Mouse (Mus musculus): ENCODE measurements around the gene Tmod3. TPM values are rescaled to one million over a fixed set of nuclear protein-coding genes. Genes with fewer than 3 reads are reported as not detected.

The Tmod3 gene
- polyA plus RNA-seq, 1 experiment = 59.0 TPM

DNA sequence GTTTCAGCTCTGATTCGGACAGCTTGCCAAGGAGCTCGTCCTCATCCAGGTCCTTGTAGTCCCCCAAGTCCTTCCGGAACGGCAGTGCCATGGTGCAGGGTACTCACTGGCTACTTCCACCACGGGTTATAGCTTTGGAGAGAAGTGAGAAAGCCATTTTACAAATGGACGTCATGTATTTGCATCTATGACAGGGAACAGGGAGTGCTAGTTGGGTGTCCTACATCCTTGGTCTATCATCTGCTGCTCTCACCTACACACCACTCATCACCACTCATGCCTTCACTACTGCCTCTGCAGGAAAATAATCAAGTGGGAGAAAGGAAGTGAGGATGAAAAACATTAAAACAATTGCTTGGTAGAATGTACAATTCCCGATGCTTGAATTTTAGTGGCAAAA lies 27.0 kb downstream of the Tmod3 start:
- no peak overlapping the region for H3K27ac ChIP-seq (ENCODE audit: insufficient read depth, low read length)
- no peak overlapping the region for H3K4me3 ChIP-seq (ENCODE audit: insufficient read depth, low read length)
- H3K4me1 ChIP-seq (ENCODE audit: control insufficient read depth, insufficient read depth, low read length) = no peaks in the 10 kb centered on the region
- TF ChIP-seq POLR2A (IDR thresholded peaks at IDR 0.05; ENCODE audit: extremely low read depth, insufficient read depth, low read length) (no peak), CTCF (IDR thresholded peaks at IDR 0.05; ENCODE audit: extremely low read depth, insufficient read depth, low read length) (no peak)

DNA sequence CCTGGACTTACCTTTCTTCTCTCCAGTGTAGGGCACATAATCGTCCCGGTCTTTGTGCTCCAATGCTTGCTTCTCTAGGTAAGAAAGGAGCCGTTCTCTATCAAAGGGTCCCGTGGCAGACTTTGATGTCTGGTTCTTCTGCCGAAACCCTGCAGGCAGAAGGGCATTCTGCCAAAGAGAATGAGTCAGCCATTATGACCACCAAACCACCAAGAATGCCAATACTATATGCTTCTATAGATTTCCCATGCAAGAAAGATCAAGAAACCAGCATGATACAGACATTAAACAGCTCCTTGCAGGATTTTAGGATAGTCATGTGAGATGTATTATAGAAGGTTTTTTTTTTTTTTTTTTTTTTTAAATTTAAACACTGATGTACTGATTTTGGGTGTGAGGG lies 30.1 kb downstream of the Tmod3 start:
- no peak for TF ChIP-seq CTCF (IDR thresholded peaks at IDR 0.05; ENCODE audit: extremely low read depth, insufficient read depth, low read length)
- no peak for TF ChIP-seq POLR2A (IDR thresholded peaks at IDR 0.05; ENCODE audit: extremely low read depth, insufficient read depth, low read length)
- H3K4me3 ChIP-seq (ENCODE audit: insufficient read depth, low read length) = no peak overlapping the region
- H3K27ac ChIP-seq (ENCODE audit: insufficient read depth, low read length) = no peak overlapping the region
- no peaks in the 10 kb centered on the region for H3K4me1 ChIP-seq (ENCODE audit: control insufficient read depth, insufficient read depth, low read length)

DNA sequence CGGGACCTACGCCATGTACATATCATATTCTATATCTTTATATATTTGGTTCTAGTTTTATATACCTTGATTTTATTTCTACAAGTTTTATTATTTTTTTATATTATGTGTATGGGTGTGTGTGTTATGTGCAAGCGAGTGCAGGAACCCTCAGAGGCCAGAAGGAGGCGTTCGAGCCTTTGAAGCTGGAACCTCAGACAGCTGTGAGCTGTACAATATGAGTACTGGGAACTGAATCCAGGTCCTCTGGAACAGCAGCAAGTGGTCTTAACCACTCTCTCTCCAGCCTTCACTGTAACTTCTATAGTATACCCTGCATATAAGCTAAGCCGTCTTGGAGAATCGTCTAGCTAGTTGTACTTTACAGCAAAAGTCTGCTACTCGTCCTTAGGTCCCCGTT lies 31.4 kb downstream of the Tmod3 start:
- Histone ChIP-seq H3K4me3 (ENCODE audit: insufficient read depth, low read length) (no peak overlapping the region), H3K27ac (ENCODE audit: insufficient read depth, low read length) (no peak overlapping the region)
- TF ChIP-seq POLR2A (IDR thresholded peaks at IDR 0.05; ENCODE audit: extremely low read depth, insufficient read depth, low read length) (no peak), CTCF (IDR thresholded peaks at IDR 0.05; ENCODE audit: extremely low read depth, insufficient read depth, low read length) (no peak)

DNA sequence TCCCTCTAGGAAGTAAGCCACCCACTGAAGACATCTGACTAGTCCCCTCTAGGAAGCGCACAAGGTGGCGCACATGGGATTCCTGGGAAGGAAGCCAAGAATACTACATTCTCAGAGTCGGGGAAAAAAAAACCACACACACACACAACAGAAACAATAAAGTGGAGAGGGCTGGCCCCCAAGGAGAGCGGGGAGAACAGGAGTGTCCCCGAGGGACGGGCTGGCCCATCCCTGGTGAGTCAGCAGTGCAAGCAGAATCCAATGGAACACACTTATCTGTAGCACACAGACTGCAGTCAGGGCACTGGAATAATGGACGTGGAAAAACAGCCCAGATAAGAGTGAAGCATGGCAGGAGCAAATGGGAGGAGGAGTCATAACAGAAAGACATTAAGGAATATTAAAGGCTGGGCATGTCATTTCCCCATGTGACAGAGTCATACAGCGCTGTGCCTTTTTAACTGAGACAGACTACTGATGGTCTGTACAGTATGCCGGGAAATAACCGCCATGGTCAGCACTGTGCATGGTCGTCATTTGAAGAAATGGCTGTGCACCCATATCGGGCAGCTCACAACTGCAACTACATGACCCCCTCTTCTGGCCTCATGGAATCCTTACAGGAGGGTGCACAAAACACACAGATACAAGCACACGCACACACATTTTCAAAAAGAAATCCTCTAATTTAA lies 31.9 kb downstream of the Tmod3 start:
- no peaks in the 10 kb centered on the region for H3K4me1 ChIP-seq (ENCODE audit: control insufficient read depth, insufficient read depth, low read length)
- no peak overlapping the region for H3K27ac ChIP-seq (ENCODE audit: insufficient read depth, low read length)
- H3K4me3 ChIP-seq (ENCODE audit: insufficient read depth, low read length) = no peak overlapping the region
- TF ChIP-seq CTCF (IDR thresholded peaks at IDR 0.05; ENCODE audit: extremely low read depth, insufficient read depth, low read length) (no peak), POLR2A (IDR thresholded peaks at IDR 0.05; ENCODE audit: extremely low read depth, insufficient read depth, low read length) (no peak)

More for the DNA sequence above, 31.4 kb downstream of the Tmod3 start:
- H3K4me1 ChIP-seq (ENCODE audit: control insufficient read depth, insufficient read depth, low read length) = no peaks in the 10 kb centered on the region

DNA sequence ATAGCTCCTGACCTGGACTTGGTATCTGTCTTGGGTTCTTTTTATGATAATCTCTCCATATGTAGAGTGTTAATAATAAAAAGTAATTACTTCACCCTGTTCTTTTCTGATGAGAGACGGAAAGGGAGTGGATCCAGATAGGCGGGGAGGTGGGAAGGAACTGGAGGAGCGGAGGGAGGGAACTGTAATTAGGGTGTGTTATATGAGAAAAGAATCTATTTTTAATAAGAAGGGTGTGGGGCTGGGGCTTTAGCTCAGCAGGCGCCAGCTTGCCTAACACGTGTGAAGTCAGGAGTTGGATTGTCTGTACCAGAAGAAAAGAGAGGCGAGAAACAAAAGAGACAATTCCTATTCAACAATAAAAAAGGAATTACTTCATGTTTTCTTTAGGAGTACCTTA lies 35.8 kb downstream of the Tmod3 start:
- Histone ChIP-seq H3K4me1 (ENCODE audit: control insufficient read depth, insufficient read depth, low read length) (peaks cover 2% of the 10 kb centered on the region), H3K4me3 (ENCODE audit: insufficient read depth, low read length) (no peak overlapping the region), H3K27ac (ENCODE audit: insufficient read depth, low read length) (no peak overlapping the region)
- TF ChIP-seq CTCF (IDR thresholded peaks at IDR 0.05; ENCODE audit: extremely low read depth, insufficient read depth, low read length) (no peak), POLR2A (IDR thresholded peaks at IDR 0.05; ENCODE audit: extremely low read depth, insufficient read depth, low read length) (no peak)

DNA sequence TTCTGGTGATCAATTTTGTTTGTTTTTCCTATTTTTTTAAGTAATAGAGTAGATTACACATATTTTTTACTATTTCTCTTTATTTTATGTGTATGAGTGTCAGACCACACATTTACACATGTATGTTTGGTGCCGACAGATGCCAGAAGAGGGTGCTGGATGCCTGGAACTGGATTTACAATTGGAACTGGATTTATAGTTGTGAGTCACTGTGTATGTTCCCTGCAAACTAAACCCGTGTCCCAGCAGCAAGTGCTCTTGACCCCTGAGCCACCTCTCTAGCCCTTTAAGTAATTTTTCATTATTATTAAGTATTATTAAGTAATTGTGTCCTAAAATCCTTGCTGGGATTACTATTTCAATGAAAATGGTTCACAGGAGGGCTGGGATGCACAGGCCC lies 37.2 kb downstream of the Tmod3 start:
- H3K27ac ChIP-seq (ENCODE audit: insufficient read depth, low read length) = no peak overlapping the region
- H3K4me1 ChIP-seq (ENCODE audit: control insufficient read depth, insufficient read depth, low read length) = peaks cover 2% of the 10 kb centered on the region
- TF ChIP-seq CTCF (IDR thresholded peaks at IDR 0.05; ENCODE audit: extremely low read depth, insufficient read depth, low read length) = no peak
- no peak overlapping the region for H3K4me3 ChIP-seq (ENCODE audit: insufficient read depth, low read length)

DNA sequence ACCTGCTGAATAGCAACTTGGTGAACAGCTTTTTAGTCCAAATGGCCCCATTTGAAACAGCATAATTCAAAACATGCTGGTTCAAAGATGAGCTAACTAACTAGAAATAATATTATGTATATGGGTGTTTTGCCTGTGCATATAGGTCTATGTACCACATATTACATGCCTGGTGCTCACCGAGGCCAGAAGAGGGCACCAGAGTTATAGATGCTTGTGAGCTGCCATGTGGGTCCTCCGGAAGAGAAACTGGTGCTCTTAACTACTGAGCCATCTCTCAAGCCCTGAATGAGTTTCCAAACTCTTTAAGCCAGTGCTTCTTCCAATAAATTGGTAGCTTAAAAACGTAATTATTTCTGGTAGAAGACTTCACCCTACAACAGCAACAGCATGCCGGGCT lies 37.7 kb downstream of the Tmod3 start:
- no peak for TF ChIP-seq POLR2A (IDR thresholded peaks at IDR 0.05; ENCODE audit: extremely low read depth, insufficient read depth, low read length)
- TF ChIP-seq CTCF (IDR thresholded peaks at IDR 0.05; ENCODE audit: extremely low read depth, insufficient read depth, low read length) = peak; percentile 52
- no peak overlapping the region for H3K27ac ChIP-seq (ENCODE audit: insufficient read depth, low read length)
- peaks cover 2% of the 10 kb centered on the region for H3K4me1 ChIP-seq (ENCODE audit: control insufficient read depth, insufficient read depth, low read length)
- H3K4me3 ChIP-seq (ENCODE audit: insufficient read depth, low read length) = no peak overlapping the region

DNA sequence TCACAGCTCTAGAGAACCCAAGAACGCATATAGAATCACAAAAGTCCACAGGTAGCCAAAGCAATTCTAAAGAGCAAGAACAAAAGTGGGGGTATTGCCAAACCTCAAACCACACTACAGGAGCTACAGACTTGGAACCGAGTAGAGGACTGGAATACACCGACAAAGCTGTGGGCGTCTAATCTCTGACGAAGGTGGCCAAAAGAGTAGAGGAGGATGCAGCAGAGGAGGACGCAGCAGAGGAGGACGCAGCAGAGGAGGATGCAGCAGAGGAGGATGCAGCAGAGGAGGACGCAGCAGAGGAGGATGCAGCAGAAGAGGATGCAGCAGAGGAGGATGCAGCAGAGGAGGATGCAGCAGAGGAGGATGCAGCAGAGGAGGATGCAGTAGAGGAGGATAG lies 38.5 kb downstream of the Tmod3 start:
- H3K4me3 ChIP-seq (ENCODE audit: insufficient read depth, low read length) = no peak overlapping the region
- no peak overlapping the region for H3K27ac ChIP-seq (ENCODE audit: insufficient read depth, low read length)
- peaks cover 2% of the 10 kb centered on the region for H3K4me1 ChIP-seq (ENCODE audit: control insufficient read depth, insufficient read depth, low read length)
- no peak for TF ChIP-seq POLR2A (IDR thresholded peaks at IDR 0.05; ENCODE audit: extremely low read depth, insufficient read depth, low read length)
- TF ChIP-seq CTCF (IDR thresholded peaks at IDR 0.05; ENCODE audit: extremely low read depth, insufficient read depth, low read length) = no peak

DNA sequence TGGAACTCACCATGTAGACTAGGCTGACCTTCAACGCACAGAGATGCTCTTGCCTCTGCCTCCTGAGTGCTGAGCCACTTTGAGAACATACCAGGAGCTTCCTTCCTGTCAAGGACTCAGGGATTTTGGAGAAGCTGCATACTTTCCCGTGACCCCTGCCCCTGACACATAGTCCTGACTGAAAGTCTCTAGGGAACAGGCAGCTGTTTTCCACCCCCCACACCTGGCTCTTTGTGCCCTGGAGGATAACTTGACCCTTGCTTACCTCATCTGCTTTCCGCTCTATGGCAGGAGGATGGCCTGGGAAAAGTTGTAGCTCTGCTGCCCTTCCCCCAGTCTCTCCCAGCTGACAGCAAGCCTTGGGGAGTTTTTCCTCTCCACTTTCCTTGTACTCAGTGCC lies 41.7 kb downstream of the Tmod3 start:
- no peak for TF ChIP-seq CTCF (IDR thresholded peaks at IDR 0.05; ENCODE audit: extremely low read depth, insufficient read depth, low read length)
- TF ChIP-seq POLR2A (IDR thresholded peaks at IDR 0.05; ENCODE audit: extremely low read depth, insufficient read depth, low read length) = no peak
- Histone ChIP-seq H3K4me1 (ENCODE audit: control insufficient read depth, insufficient read depth, low read length) (peaks cover 2% of the 10 kb centered on the region), H3K27ac (ENCODE audit: insufficient read depth, low read length) (no peak overlapping the region), H3K4me3 (ENCODE audit: insufficient read depth, low read length) (no peak overlapping the region)

DNA sequence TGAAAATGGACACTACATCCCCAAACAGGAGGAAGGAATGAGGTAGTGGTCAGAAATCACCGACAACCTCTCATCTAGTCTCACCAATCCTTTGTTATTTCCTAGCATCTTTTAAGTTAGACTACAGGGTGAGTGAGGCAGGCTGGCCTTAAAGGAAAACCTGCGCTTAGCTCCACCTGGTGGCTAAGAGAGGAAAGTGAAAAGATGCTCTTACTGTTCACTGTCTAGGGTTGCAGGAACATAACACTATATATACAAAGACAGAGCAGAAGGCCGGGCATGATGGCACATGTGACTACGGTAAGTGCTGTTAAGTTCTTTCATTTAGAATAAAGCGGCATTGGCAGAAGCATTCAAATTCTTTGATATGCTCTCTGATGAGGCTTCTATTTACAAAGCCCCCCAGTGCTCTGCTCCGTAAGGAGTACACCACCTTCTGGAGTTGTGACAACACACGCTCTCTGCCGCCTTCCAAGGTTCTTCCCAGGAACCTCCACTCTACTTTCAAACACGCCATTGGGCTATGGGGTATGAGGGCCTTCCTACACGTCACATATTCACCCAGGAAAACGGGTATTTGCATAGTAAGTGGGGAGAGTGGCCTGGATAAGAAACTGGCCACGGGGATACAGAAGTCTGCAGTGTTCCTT lies 43.9 kb downstream of the Tmod3 start:
- peak; percentile 78 for TF ChIP-seq CTCF (IDR thresholded peaks at IDR 0.05; ENCODE audit: extremely low read depth, insufficient read depth, low read length)
- TF ChIP-seq POLR2A (IDR thresholded peaks at IDR 0.05; ENCODE audit: extremely low read depth, insufficient read depth, low read length) = no peak
- Histone ChIP-seq H3K4me1 (ENCODE audit: control insufficient read depth, insufficient read depth, low read length) (peaks cover 4% of the 10 kb centered on the region), H3K4me3 (ENCODE audit: insufficient read depth, low read length) (no peak overlapping the region), H3K27ac (ENCODE audit: insufficient read depth, low read length) (no peak overlapping the region)
